Mouse (Mus musculus) bone marrow, adult 2 months (tissue): ENCODE results near the gene Fam151b.

Experiments
- CTCF ChIP-seq: fragments of 200-500 bp; IDR thresholded peaks from 2 replicates; pipeline ENCODE4 v1.5.1; 2011; ENCODE audit warnings: low read length, control low read depth; ENCODE audit not compliant: control insufficient read depth, insufficient read depth
- POLR2A ChIP-seq: fragments of 200-500 bp; IDR thresholded peaks from 2 replicates; pipeline ENCODE4 v1.6.1; 2011; ENCODE audit warnings: low read depth, mild to moderate bottlenecking, control low read depth, low read length, borderline replicate concordance; ENCODE audit not compliant: control insufficient read depth

DNA sequence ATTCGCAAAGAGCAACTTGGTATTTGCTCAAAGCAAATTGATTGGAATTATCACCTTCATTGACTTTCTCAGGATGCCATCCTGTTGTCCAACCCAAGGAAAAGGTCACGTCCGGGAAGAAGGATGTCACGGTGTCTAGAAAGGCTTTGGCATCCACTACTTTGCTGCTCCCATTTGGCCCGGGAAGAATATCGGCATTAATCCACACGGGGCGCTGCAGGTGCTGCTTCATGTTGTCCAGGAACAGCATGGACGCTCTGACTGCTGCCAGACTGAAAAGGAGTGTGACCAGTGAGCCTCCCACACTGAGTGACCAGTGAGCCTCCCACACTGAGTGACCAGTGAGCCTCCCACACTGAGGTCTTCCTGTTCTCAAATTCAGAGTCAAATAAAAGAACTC lies 15.9 kb downstream of the Fam151b start:
- TF ChIP-seq CTCF (no peak), POLR2A (no peak)
